ENCODE assay signal across 10 mouse cellular contexts in the genomic region with DNA sequence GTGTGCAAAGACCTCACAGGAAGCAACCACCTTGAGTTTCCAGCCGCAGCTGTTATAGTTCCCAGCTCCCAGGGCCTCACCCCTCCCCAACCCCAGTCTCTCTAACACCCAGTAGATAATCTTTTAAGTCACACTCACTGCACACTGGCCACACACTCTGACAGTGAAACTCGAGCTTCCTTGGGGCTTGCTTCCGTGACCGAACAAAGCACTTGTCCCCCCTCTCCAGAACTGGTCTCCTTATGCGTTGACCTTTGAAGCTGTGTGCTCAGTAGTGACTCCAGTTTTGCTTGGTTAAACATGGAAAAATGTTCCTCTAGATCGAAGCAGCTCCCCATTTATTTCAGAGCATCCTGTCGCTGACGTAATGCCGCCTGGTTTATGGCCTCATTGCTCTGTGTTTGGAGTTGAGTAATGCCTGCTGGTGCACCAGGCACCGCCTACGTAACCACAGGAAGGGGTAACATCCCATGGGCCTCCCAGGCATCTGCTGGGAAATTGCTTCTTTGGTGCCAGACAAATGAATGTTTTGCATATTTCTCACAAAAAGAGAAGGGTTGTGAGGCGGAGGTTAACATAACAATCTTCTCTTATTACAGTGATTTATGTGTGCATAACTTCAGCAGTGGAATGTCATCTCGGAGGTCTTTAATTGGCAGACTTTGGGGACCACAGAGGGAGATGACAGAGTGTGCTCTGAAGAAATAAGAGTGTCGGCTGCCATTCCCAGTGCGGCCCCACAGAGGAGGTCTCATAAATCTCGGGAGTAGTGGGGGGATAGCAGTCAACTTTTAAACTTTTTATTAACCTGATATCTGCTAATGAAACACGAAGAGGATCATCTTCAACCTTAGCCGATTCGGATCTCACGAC.
DNase-seq lines count a peak whose midpoint lies in the region; ATAC-seq and TF ChIP-seq lines count a peak whose summit lies in the region.
"Had no signal": no experiment of that assay in that cellular context is flagged by ENCODE, and none has a peak within 500 bp of the region (broad histone marks: within the 10 kb centered on the region; RNA-seq: fewer than 3 reads in every experiment).

No protein-coding gene starts in this region.

- no peak for TF ChIP-seq CTCF in lung, embryonic 14.5 days (IDR thresholded peaks at IDR 0.05; ENCODE audit: low read depth)

- H3K9ac ChIP-seq in lung, embryonic 14.5 days = no peak overlapping the region
- H3K9ac ChIP-seq: heart, embryonic 15.5 days; midbrain, embryonic 12.5 days had no signal

- H3K27me3 ChIP-seq in lung, embryonic 14.5 days (ENCODE audit: insufficient read depth, low read length) = no peaks in the 10 kb centered on the region
- H3K27me3 ChIP-seq: heart, embryonic 15.5 days; midbrain, embryonic 12.5 days had no signal

- H3K36me3 ChIP-seq in lung, embryonic 14.5 days (ENCODE audit: insufficient read depth) = no peaks in the 10 kb centered on the region
- H3K36me3 ChIP-seq: heart, embryonic 15.5 days; midbrain, embryonic 12.5 days had no signal

- ATAC-seq in lung, embryonic 14.5 days (ENCODE audit: insufficient read depth) = peak; percentile 89

- no peaks in the 10 kb centered on the region for H3K9me3 ChIP-seq in lung, embryonic 14.5 days (ENCODE audit: low read depth, low read length)
- H3K9me3 ChIP-seq: heart, embryonic 15.5 days; midbrain, embryonic 12.5 days had no signal

- WGBS in lung, embryonic 14.5 days = 18% methylated on average over 20 of the region's 20 CpGs

- H3K27ac ChIP-seq in lung, embryonic 14.5 days (ENCODE audit: low read depth) = peak overlapping the region; percentile 80
- H3K27ac ChIP-seq: heart, embryonic 15.5 days; midbrain, embryonic 12.5 days had no signal

- peak overlapping the region; percentile 27; the same call in 1 of the 2 replicates for H3K4me2 ChIP-seq in lung, embryonic 14.5 days
- H3K4me2 ChIP-seq: heart, embryonic 15.5 days; midbrain, embryonic 12.5 days had no signal

- H3K4me1 ChIP-seq in lung, embryonic 14.5 days (ENCODE audit: insufficient read depth) = peaks cover 30% of the 10 kb centered on the region

- intact Hi-C loops in heart, postnatal 10 days (cut with DNase I) = no loop called here
- intact Hi-C loops in heart, postnatal 36 days (cut with DNase I) = no loop called here

- DNase-seq in heart, postnatal 4 days = peak; percentile 11
- no peak for DNase-seq in heart, postnatal 10 days
- peak; percentile 42 for DNase-seq in embryo, embryonic 10.5 days (ENCODE audit: low spot score)
- peak; percentile 54 for DNase-seq in kidney, adult 9 months
- DNase-seq in lung, embryonic 14.5 days = peak; percentile 93
- DNase-seq in right cerebral cortex, postnatal 14 days = no peak
- DNase-seq in heart, postnatal 36 days = no peak
- no peak for DNase-seq in cerebellum, postnatal 4 days (ENCODE audit: low spot score in 2 of 2)

- no peak overlapping the region for H3K4me3 ChIP-seq in lung, embryonic 14.5 days (ENCODE audit: low read depth, low read length)
- H3K4me3 ChIP-seq: heart, embryonic 15.5 days; midbrain, embryonic 12.5 days had no signal

Comparison
In these comparisons a context has a peak if more than half of its experiments do, and no peak if none do; other contexts are left out.
1. DNase-seq: peak in heart, postnatal 4 days (single experiment), embryo, embryonic 10.5 days (single experiment), kidney, adult 9 months (single experiment) and lung, embryonic 14.5 days (single experiment); none in heart, postnatal 10 days (0 of 2), right cerebral cortex, postnatal 14 days (single experiment), heart, postnatal 36 days (0 of 2) and cerebellum, postnatal 4 days (0 of 2).